Mouse (Mus musculus): ENCODE results near the gene Enkd1. TPM values are rescaled to one million over a fixed set of nuclear protein-coding genes. Genes with fewer than 3 reads are reported as not detected.

The Enkd1 gene
- polyA plus RNA-seq, 1 experiment = 24.8 TPM

- Histone ChIP-seq H3K27me3 (ENCODE audit: control insufficient read depth, insufficient read depth, insufficient read length) (no peaks in the 10 kb centered on the region), H3K36me3 (ENCODE audit: control insufficient read depth, insufficient read depth) (no peaks in the 10 kb centered on the region), H3K79me2 (ENCODE audit: control insufficient read depth, insufficient read depth) (no peaks in the 10 kb centered on the region), H3ac (ENCODE audit: control insufficient read depth, insufficient read length, low read depth) (no peak overlapping the region), H3K79me3 (ENCODE audit: low read depth) (no peaks in the 10 kb centered on the region), H3K4me3 (ENCODE audit: insufficient read depth, poor library complexity, severe bottlenecking) (no peak overlapping the region)
- TF ChIP-seq CEBPB (IDR thresholded peaks at IDR 0.05; ENCODE audit: low read depth) (no peak), FOSL1 (IDR thresholded peaks at IDR 0.05; ENCODE audit: insufficient read depth, low read length, poor library complexity, severe bottlenecking) (no peak), USF1 (IDR thresholded peaks at IDR 0.05; ENCODE audit: low read depth) (no peak), CTCF (IDR thresholded peaks at IDR 0.05; ENCODE audit: control insufficient read depth, insufficient read depth, insufficient read length) (no peak), MYOG (IDR thresholded peaks at IDR 0.05; ENCODE audit: control insufficient read depth, extremely low read depth, insufficient read length) (no peak), MAX (IDR thresholded peaks at IDR 0.05) (no peak), MYOD1 (IDR thresholded peaks at IDR 0.05; ENCODE audit: control insufficient read depth, insufficient read length, low read depth) (no peak)
Measured at GRCm38 (mm10) chr8:105719637-105720036, 11.6 kb upstream of the Enkd1 start.

DNA sequence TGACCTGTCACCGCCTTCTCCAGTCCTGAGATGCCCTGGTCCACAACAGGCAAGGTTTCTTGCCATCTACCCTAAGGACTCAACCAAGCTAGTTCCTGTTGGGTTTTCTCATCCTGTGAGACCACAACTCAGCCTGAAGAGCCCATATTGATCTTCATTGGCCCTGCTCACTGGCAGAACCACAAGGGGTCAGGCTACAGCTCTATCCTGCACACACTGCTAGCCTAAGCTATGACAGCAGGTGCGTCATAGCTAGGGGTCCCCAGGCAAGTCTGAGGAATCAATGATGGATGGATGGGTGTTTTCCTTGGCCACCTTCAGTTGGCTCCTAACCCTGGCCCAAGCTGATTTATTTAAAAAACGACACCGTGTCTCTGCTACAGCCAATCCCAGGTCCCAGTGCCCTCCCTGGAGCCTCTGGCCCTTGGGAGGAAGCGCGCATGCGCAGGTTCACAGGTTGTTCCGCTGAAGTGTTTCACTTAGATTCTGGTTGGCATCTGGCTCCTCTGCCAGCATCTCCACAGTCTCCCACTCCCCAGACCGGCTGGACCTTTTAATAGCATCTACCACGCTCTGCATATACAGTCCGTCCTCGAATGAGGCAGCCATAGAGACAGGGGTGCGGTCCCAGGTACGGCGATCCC is 8.4 kb upstream of the Enkd1 start:
- H3K4me3 ChIP-seq (ENCODE audit: insufficient read depth, poor library complexity, severe bottlenecking) = no peak overlapping the region
- H3K27me3 ChIP-seq (ENCODE audit: control insufficient read depth, insufficient read depth, insufficient read length) = no peaks in the 10 kb centered on the region
- TF ChIP-seq FOSL1 (IDR thresholded peaks at IDR 0.05; ENCODE audit: insufficient read depth, low read length, poor library complexity, severe bottlenecking) = no peak
- no peak for TF ChIP-seq CTCF (IDR thresholded peaks at IDR 0.05; ENCODE audit: control insufficient read depth, insufficient read depth, insufficient read length)
- no peak for TF ChIP-seq MYOD1 (IDR thresholded peaks at IDR 0.05; ENCODE audit: control insufficient read depth, insufficient read length, low read depth)
- no peak for TF ChIP-seq USF1 (IDR thresholded peaks at IDR 0.05; ENCODE audit: low read depth)
- no peak for TF ChIP-seq MAX (IDR thresholded peaks at IDR 0.05)
- H3K79me3 ChIP-seq (ENCODE audit: low read depth) = no peaks in the 10 kb centered on the region
- no peaks in the 10 kb centered on the region for H3K36me3 ChIP-seq (ENCODE audit: control insufficient read depth, insufficient read depth)
- H3ac ChIP-seq (ENCODE audit: control insufficient read depth, insufficient read length, low read depth) = no peak overlapping the region
- no peaks in the 10 kb centered on the region for H3K79me2 ChIP-seq (ENCODE audit: control insufficient read depth, insufficient read depth)

GRCm38 (mm10) chr8:105715042-105715441 is 7.0 kb upstream of the Enkd1 start:
- H3K27me3 ChIP-seq (ENCODE audit: control insufficient read depth, insufficient read depth, insufficient read length) = no peaks in the 10 kb centered on the region
- no peaks in the 10 kb centered on the region for H3K36me3 ChIP-seq (ENCODE audit: control insufficient read depth, insufficient read depth)
- TF ChIP-seq MYOG (IDR thresholded peaks at IDR 0.05; ENCODE audit: control insufficient read depth, extremely low read depth, insufficient read length) = no peak
- no peak for TF ChIP-seq FOSL1 (IDR thresholded peaks at IDR 0.05; ENCODE audit: insufficient read depth, low read length, poor library complexity, severe bottlenecking)
- no peak for TF ChIP-seq CEBPB (IDR thresholded peaks at IDR 0.05; ENCODE audit: low read depth)
- TF ChIP-seq CTCF (IDR thresholded peaks at IDR 0.05; ENCODE audit: control insufficient read depth, insufficient read depth, insufficient read length) = no peak
- TF ChIP-seq MYOD1 (IDR thresholded peaks at IDR 0.05; ENCODE audit: control insufficient read depth, insufficient read length, low read depth) = no peak
- H3K79me3 ChIP-seq (ENCODE audit: low read depth) = no peaks in the 10 kb centered on the region
- no peaks in the 10 kb centered on the region for H3K79me2 ChIP-seq (ENCODE audit: control insufficient read depth, insufficient read depth)
- no peak overlapping the region for H3K4me3 ChIP-seq (ENCODE audit: insufficient read depth, poor library complexity, severe bottlenecking)
- no peak overlapping the region for H3ac ChIP-seq (ENCODE audit: control insufficient read depth, insufficient read length, low read depth)

DNA sequence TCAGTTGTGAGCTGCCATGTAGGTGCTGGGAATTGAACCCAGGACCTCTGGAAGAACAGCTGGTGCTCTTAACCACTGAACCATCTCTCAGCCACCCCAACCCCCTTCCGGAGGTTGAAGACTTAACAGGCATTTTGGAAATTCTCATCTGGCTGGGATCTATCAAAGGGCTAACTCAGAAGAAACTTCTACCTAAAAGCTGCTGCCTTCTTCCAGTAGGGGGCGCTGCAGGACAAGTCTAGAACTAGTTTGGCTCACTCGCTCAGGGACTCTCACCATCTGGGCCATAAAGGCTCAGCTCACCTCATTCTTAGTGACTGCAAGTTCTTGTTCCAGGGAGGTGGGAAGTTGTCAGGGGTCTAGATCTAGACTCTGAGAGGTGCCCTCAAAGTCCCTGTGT is 6.1 kb upstream of the Enkd1 start:
- peak; percentile 47 for TF ChIP-seq CTCF (IDR thresholded peaks at IDR 0.05; ENCODE audit: control insufficient read depth, insufficient read depth, insufficient read length)
- TF ChIP-seq FOSL1 (IDR thresholded peaks at IDR 0.05; ENCODE audit: insufficient read depth, low read length, poor library complexity, severe bottlenecking) = no peak
- Histone ChIP-seq H3K27me3 (ENCODE audit: control insufficient read depth, insufficient read depth, insufficient read length) (no peaks in the 10 kb centered on the region), H3K4me3 (ENCODE audit: insufficient read depth, poor library complexity, severe bottlenecking) (no peak overlapping the region), H3K79me3 (ENCODE audit: low read depth) (no peaks in the 10 kb centered on the region), H3ac (ENCODE audit: control insufficient read depth, insufficient read length, low read depth) (no peak overlapping the region), H3K36me3 (ENCODE audit: control insufficient read depth, insufficient read depth) (no peaks in the 10 kb centered on the region), H3K79me2 (ENCODE audit: control insufficient read depth, insufficient read depth) (no peaks in the 10 kb centered on the region)

DNA sequence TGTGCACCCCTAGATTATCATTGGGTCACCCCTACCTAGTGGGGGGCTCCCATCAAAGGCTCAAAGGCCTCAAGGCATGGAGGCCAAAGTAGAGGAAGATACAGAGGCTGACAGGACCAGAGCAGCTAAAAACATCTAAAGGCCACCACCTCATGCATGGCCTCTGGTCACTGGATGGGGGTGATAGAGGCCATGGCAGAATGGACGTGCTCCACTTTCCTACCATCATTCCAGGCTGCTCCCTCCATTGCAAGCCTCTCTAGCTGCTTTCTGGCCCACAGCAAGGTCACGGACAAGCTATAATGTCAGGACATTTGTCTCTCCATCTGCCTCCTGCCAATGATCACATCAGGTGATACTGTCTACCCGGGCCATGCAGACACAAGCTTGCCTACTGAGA is 4.3 kb upstream of the Enkd1 start:
- H3ac ChIP-seq (ENCODE audit: control insufficient read depth, insufficient read length, low read depth) = no peak overlapping the region
- H3K79me3 ChIP-seq (ENCODE audit: low read depth) = peaks cover 1% of the 10 kb centered on the region
- H3K27me3 ChIP-seq (ENCODE audit: control insufficient read depth, insufficient read depth, insufficient read length) = no peaks in the 10 kb centered on the region
- no peak overlapping the region for H3K4me3 ChIP-seq (ENCODE audit: insufficient read depth, poor library complexity, severe bottlenecking)
- TF ChIP-seq MYOG (IDR thresholded peaks at IDR 0.05; ENCODE audit: control insufficient read depth, extremely low read depth, insufficient read length) = no peak
- no peak for TF ChIP-seq MYOD1 (IDR thresholded peaks at IDR 0.05; ENCODE audit: control insufficient read depth, insufficient read length, low read depth)
- no peak for TF ChIP-seq USF1 (IDR thresholded peaks at IDR 0.05; ENCODE audit: low read depth)
- no peak for TF ChIP-seq CTCF (IDR thresholded peaks at IDR 0.05; ENCODE audit: control insufficient read depth, insufficient read depth, insufficient read length)
- peaks cover 7% of the 10 kb centered on the region for H3K79me2 ChIP-seq (ENCODE audit: control insufficient read depth, insufficient read depth)
- H3K36me3 ChIP-seq (ENCODE audit: control insufficient read depth, insufficient read depth) = no peaks in the 10 kb centered on the region

- Histone ChIP-seq H3K79me3 (ENCODE audit: low read depth) (peaks cover 1% of the 10 kb centered on the region), H3K27me3 (ENCODE audit: control insufficient read depth, insufficient read depth, insufficient read length) (no peaks in the 10 kb centered on the region), H3K36me3 (ENCODE audit: control insufficient read depth, insufficient read depth) (no peaks in the 10 kb centered on the region), H3K4me3 (ENCODE audit: insufficient read depth, poor library complexity, severe bottlenecking) (no peak overlapping the region), H3K79me2 (ENCODE audit: control insufficient read depth, insufficient read depth) (peaks cover 24% of the 10 kb centered on the region), H3ac (ENCODE audit: control insufficient read depth, insufficient read length, low read depth) (no peak overlapping the region)
- TF ChIP-seq CTCF (IDR thresholded peaks at IDR 0.05; ENCODE audit: control insufficient read depth, insufficient read depth, insufficient read length) (no peak), USF1 (IDR thresholded peaks at IDR 0.05; ENCODE audit: low read depth) (no peak), CEBPB (IDR thresholded peaks at IDR 0.05; ENCODE audit: low read depth) (no peak), FOSL1 (IDR thresholded peaks at IDR 0.05; ENCODE audit: insufficient read depth, low read length, poor library complexity, severe bottlenecking) (no peak), MYOG (IDR thresholded peaks at IDR 0.05; ENCODE audit: control insufficient read depth, extremely low read depth, insufficient read length) (no peak), MAX (IDR thresholded peaks at IDR 0.05) (no peak), MYOD1 (IDR thresholded peaks at IDR 0.05; ENCODE audit: control insufficient read depth, insufficient read length, low read depth) (no peak)
Measured at GRCm38 (mm10) chr8:105709317-105709716, 1.3 kb upstream of the Enkd1 start.

All from C2C12 (cell line).